Mouse (Mus musculus) layer of hippocampus, postnatal 36 days (tissue): ENCODE results near the gene Rps27l. TPM values are rescaled to one million over a fixed set of nuclear protein-coding genes. Genes with fewer than 3 reads are reported as not detected.
A peak's percentile ranks its signal among the peaks of the same experiment; 100 is the strongest.

Source experiments
- DNase-seq, 2 experiments: peaks; one replicate each; pipeline ENCODE4 v3.0.0; 2022
- total RNA-seq, 2 experiments: library from RNA; stranded (reverse); gene quantifications; 2 replicates each; pipeline ENCODE4 v1.2.3; 2021

Rps27l gene
- total RNA-seq, 2 experiments from 2014 or later: 37.9 to 44.7 TPM

- DNase-seq: no peak
These were observed 25.2 kb upstream of the Rps27l start for GRCm38 (mm10) chr9:66920488-66921279.

GRCm38 (mm10) chr9:66922076-66922475 is 23.8 kb upstream of the Rps27l start:
- DNase-seq: no peak

GRCm38 (mm10) chr9:66925853-66926252 is 20.0 kb upstream of the Rps27l start:
- no peak for DNase-seq

GRCm38 (mm10) chr9:66927696-66928402 is 18.0 kb upstream of the Rps27l start:
- peak in 1 of 2 experiments; percentile 45 for DNase-seq

- DNase-seq: no peak
These were observed 15.5 kb upstream of the Rps27l start for GRCm38 (mm10) chr9:66930351-66930750.

- no peak for DNase-seq
These were observed 11.7 kb upstream of the Rps27l start for GRCm38 (mm10) chr9:66933869-66934808.

- DNase-seq: no peak
These were observed 8.4 kb upstream of the Rps27l start for GRCm38 (mm10) chr9:66937507-66937906.

- no peak for DNase-seq
These were observed 7.0 kb upstream of the Rps27l start for GRCm38 (mm10) chr9:66938836-66939235.

- no peak for DNase-seq
These were observed 725 bp upstream of the Rps27l start for GRCm38 (mm10) chr9:66945161-66945560.

- no peak for DNase-seq
These were observed 2.6 kb downstream of the Rps27l start for GRCm38 (mm10) chr9:66948536-66948935.

- DNase-seq: no peak
These were observed 6.4 kb downstream of the Rps27l start for GRCm38 (mm10) chr9:66952321-66952720.

GRCm38 (mm10) chr9:66952886-66953285 is 7.0 kb downstream of the Rps27l start:
- no peak for DNase-seq

GRCm38 (mm10) chr9:66957451-66957850 is 11.6 kb downstream of the Rps27l start:
- no peak for DNase-seq

GRCm38 (mm10) chr9:66961478-66961877 is 15.6 kb downstream of the Rps27l start:
- no peak for DNase-seq

GRCm38 (mm10) chr9:66967492-66967891 is 21.6 kb downstream of the Rps27l start:
- DNase-seq: no peak

GRCm38 (mm10) chr9:66971116-66971515 is 25.2 kb downstream of the Rps27l start:
- no peak for DNase-seq

- peak; percentile 45 to 52 for DNase-seq
These were observed 28.9 kb downstream of the Rps27l start for GRCm38 (mm10) chr9:66974721-66975225.

GRCm38 (mm10) chr9:66975239-66975645 is 29.4 kb downstream of the Rps27l start, which contains the start of gene Lactb:
Lactb (minus strand) TSS chr9:66975484.
- peak; percentile 91 to 94 for DNase-seq

- no peak for DNase-seq
These were observed 31.2 kb downstream of the Rps27l start for GRCm38 (mm10) chr9:66977121-66977520.

- no peak for DNase-seq
These were observed 32.1 kb downstream of the Rps27l start for GRCm38 (mm10) chr9:66977982-66978381.

- DNase-seq: no peak
These were observed 32.6 kb downstream of the Rps27l start for GRCm38 (mm10) chr9:66978468-66978867.

- peak; percentile 36 to 42 for DNase-seq
These were observed 34.6 kb downstream of the Rps27l start for GRCm38 (mm10) chr9:66980458-66980857.
